Mouse (Mus musculus) heart, adult 11 months (tissue): ENCODE measurements around the gene Ereg.

Source experiments
- DNase-seq: peaks from one replicate; pipeline ENCODE4 v3.0.0; 2022

The Ereg gene

GRCm38 (mm10) chr5:91113967-91114366 lies 39.5 kb downstream of the Ereg start:
- DNase-seq: no peak

GRCm38 (mm10) chr5:91114574-91114973 lies 40.2 kb downstream of the Ereg start:
- no peak for DNase-seq

- DNase-seq: no peak
Observed at GRCm38 (mm10) chr5:91118618-91119017, 44.2 kb downstream of the Ereg start.

GRCm38 (mm10) chr5:91123404-91123803 lies 49.0 kb downstream of the Ereg start:
- no peak for DNase-seq

GRCm38 (mm10) chr5:91124140-91124539 lies 49.7 kb downstream of the Ereg start:
- no peak for DNase-seq

DNA sequence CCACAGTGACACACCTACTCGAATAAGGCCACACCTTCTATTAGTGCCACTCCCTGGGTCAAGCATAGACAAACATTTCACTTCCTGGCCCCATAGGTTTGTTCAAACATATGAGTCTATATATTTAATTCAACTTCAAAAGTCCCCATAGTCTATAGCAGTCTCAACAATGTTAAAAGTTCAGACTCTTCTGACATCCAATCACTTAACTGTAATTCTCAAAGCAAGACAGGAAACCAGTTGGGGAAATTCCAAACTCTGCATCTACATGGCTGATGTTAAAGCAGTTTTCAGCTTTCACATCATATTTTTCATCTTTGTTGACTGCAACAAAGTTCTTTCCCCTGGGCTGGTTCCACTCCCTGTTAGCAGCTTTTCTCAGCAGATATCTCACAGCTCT lies 52.2 kb downstream of the Ereg start:
- no peak for DNase-seq

GRCm38 (mm10) chr5:91134961-91135360 lies 60.5 kb downstream of the Ereg start:
- DNase-seq: no peak

- DNase-seq: no peak
Observed at GRCm38 (mm10) chr5:91138970-91139369, 64.5 kb downstream of the Ereg start.

DNA sequence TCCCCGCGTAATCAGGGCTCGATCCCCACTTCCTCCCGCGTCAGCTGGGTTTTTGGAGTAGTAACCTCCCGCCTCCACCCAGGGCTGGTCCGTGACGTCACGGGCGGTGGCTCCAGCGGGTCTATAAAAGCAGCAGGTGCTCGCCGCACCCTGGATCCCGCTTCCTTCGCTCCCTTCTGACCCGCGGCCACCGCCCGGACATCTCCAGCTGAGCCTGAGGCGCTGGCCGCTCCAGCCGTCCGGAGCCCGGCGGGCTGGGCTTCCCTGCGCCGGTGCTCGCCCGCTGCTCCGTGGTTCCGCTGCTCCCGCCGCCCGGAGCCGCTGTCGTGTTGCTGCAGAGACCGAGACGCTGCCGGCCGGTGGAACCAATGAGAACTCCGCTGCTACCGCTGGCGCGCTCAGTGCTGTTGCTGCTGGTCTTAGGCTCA lies 65.0 kb downstream of the Ereg start, which contains the start of gene Areg:
Areg (plus strand) TSS at position 154 of the 428 bp plus-strand sequence.
- DNase-seq: peak; percentile 94

- DNase-seq: no peak
Observed at GRCm38 (mm10) chr5:91140896-91141448, 66.5 kb downstream of the Ereg start.
